Mouse (Mus musculus) T-helper 1 cell (primary cell): ENCODE data around the gene Lrch1.

Experiments
- in situ Hi-C: fragments of 300-600 bp; cut with MboI, MseI; formaldehyde crosslinking; loops from one replicate; pipeline ENCODE4 v1.15.1; 2025; ENCODE audit warnings: high pct_unique_total_duplicates

Lrch1 gene

GRCm38 (mm10) chr14:74855429-74855828, 92.2 kb downstream of the Lrch1 start:
- in situ Hi-C loops = no loop called here

DNA sequence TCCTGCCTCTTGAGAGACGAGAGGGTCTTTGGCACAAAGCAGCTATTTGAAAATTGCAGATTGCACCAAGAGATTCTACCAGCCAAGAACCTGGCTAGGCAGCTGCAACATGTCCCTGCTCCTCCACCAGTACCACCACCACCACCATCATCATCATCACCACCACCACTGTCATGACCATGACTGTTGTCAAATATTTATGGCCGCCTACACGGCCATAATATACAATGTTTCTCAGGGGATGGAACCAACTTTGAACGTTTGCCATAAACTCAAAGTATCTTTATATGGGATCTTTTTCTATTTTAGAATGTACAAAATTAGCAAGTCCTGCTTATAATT, 93.9 kb downstream of the Lrch1 start:
- in situ Hi-C loops = no loop called here

DNA sequence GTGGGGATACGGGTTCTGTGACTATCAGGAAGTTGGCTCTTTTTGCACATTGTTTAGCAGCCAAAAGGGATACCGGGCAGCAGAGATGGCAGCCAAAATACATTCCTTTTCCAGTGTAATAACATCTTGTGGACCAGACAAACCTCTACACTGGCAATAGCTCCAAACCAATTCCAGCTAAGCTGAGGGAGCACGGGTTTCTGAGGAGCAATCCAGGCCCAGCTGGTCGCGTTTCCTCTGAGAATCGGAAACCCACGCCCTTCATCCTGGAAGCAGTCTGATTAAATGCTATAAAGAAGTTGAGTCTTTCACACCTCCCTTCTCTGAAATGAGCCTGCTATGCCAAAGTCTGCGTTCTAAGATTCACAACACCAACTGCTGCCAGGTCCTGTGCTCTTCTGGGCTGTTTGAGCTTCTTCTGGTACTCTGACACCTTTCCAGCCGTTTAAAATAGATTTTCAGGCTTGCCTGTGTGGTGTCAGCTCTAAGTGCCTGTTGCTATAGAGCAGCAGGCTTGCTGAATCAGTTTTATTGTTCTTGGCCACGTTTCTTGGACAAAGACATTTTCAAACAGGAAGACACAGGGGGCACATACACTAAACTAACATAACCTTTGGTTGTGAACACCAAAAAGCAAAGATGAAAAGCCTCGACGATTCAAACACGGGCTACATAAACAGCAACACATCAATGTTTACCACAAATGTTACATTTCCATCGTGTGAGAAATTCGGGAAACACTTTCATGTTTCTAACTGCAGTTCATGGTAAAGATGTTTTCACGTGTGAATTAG, 94.5 kb downstream of the Lrch1 start:
- in situ Hi-C loops = no loop called here

- in situ Hi-C loops = no loop called here
Measured at GRCm38 (mm10) chr14:74851866-74852265, 95.8 kb downstream of the Lrch1 start.

GRCm38 (mm10) chr14:74849020-74849419, 98.7 kb downstream of the Lrch1 start:
- in situ Hi-C loops = loop anchor here (5.0 kb wide), 2 partner anchors 43 to 98 kb away; partner anchors contain the start of gene Lrch1

DNA sequence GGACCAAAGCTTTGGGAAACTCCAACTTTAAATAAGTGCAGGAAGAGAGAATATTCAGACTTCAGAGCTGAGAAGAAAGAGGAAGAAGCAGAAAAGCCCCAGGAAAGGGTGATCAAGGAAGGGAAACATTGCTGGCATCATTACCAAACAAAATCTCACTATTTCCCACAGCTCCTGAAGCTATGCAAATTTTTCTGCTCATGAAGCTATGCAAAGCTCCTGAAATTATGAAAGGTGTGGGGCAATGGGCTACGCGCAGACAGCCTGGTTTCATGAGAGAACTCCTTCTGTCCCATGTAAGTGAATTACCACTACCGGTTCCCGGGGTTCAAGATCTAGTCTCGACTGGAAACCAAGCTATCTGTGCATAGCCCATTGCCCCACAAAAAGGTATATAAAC, 99.5 kb downstream of the Lrch1 start:
- in situ Hi-C loops = loop anchor here (5.0 kb wide), 2 partner anchors 44 to 99 kb away; partner anchors contain the start of gene Lrch1

GRCm38 (mm10) chr14:74847311-74848133, 100.2 kb downstream of the Lrch1 start:
- in situ Hi-C loops = loop anchor here (5.0 kb wide), 2 partner anchors 45 to 100 kb away; partner anchors contain the start of gene Lrch1

DNA sequence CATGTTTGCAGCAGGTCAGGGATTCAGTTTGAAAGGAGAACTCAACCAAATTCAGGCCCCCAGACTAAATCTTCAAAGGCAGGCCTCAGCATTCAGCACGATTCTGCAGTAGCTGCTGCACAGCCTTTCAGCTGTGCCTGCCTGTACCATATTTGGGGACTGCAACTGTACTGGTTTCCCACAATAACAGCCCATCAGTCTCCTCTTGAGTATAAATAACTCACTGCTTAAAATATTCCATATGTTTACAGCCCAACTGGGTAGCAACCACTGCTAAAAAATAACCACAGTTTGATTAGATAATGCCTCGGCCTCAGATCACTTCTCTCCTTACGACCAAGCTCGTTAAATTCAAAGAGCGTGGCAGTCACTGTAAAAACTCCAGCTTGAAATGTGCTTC, 101.0 kb downstream of the Lrch1 start:
- in situ Hi-C loops = loop anchor here (5.0 kb wide), 2 partner anchors 46 to 101 kb away; partner anchors contain the start of gene Lrch1

DNA sequence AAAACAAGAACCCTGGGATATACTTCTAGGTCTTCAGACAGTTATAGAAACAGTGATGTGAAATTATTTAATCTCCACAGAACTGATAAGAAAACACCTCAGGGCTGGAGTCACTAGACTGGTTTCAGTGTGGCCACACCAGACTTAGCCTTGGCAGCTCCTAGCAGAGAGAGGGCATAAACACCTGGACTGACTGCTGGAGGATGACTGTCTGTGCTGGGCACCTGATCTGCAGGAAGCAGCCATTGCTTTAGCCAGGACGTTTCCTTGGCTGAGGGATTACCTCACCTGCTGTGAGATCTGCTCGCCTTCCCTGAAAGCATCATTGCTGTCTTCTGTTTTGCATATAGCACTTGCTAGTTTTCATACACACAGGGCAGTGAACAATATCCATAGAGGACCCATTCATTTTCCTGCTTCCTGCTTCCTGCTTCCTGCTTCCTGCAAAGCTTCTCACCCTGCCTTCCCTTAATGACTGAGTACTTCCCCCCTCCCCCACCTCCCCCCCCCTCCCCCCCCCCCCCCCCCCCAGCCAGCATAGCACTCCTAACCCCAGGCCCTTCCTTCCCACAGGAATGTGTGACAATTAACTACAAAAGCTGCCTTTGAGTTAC, 101.9 kb downstream of the Lrch1 start:
- in situ Hi-C loops = loop anchor here (5.0 kb wide), 2 partner anchors 47 to 102 kb away; partner anchors contain the start of gene Lrch1

- in situ Hi-C loops = no loop called here
Measured at GRCm38 (mm10) chr14:74841708-74842107, 106.0 kb downstream of the Lrch1 start.

DNA sequence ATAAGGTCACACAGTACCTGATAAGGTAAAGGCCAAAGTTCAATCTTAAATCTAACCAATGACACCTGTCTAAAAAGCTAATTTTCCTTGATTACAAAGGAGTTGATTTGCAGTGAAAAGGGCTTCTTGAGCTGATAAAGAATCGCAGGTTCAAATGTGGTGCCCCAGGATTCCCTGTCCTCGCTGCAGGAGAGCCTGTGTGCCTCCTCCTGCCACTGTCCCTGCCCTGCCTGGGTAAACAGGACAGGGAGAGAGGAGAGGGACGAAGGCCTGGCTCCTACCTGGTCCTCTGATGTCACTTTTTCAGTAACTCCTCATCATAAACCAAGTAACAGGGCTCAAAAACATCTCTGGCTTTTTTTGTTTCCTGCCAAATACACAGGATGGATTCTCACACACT, 106.4 kb downstream of the Lrch1 start:
- in situ Hi-C loops = no loop called here

GRCm38 (mm10) chr14:74840820-74841219, 106.9 kb downstream of the Lrch1 start:
- in situ Hi-C loops = no loop called here

GRCm38 (mm10) chr14:74840328-74840727, 107.3 kb downstream of the Lrch1 start:
- in situ Hi-C loops = no loop called here

- in situ Hi-C loops = no loop called here
Measured at GRCm38 (mm10) chr14:74838816-74839215, 108.9 kb downstream of the Lrch1 start.

DNA sequence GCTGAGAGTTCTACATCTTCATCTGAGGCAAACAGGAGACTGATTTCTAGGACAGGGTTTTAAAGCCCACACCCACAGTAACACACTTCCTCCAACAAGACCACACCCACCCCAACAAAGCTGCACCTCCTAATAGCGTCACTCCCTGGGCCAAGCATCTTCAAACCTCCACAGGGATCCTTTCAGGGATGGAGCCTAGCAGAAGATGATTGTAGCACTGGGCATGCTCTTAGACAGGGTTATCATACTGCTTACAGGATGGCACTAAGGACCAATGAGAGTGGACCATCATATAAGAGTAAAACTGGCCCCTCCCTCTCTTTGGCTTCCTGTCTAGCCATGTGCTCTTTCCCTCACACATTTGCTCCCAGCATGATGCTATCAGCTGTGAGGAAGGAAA, 112.7 kb downstream of the Lrch1 start:
- in situ Hi-C loops = no loop called here

DNA sequence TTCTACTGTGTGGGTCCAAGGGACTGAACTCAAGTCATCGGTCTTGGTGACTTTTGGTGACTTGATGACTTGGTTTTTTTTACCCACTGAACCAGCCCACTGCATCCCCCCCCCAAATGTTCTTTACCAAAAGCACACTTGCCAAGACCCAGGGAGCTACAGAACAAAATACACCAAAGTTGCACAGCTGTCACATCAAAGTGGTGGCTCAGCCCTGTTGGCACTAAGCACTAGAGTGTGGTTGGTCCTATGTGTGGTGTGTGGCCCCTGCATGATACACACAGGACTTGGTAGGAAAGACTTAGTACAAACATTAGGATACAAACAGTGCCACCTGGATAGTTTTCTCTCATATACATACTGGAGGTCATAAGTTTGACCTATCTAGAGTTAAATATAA, 113.5 kb downstream of the Lrch1 start:
- in situ Hi-C loops = no loop called here

- in situ Hi-C loops = no loop called here
Measured at GRCm38 (mm10) chr14:74831653-74832052, 116.0 kb downstream of the Lrch1 start.

- in situ Hi-C loops = no loop called here
Measured at GRCm38 (mm10) chr14:74831050-74831449, 116.6 kb downstream of the Lrch1 start.

DNA sequence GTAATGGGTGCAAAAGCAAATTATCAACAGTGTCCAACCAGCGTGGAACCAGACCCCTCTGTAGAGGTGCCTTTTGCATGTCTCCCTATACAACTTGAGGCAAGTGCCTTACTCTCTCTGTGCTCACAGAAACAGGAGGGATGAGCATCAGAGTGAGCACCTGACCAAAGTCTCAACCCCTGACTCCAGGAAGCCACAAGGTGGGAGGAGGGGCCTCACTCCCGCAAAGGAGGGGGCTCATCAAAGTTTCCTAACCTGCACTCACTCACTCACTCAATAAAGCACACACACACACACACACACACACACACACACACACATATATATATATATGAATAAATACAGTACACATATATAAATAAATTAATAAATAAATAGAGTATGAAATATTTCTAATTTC, 117.1 kb downstream of the Lrch1 start:
- in situ Hi-C loops = no loop called here

- in situ Hi-C loops = no loop called here
Measured at GRCm38 (mm10) chr14:74822757-74823680, 124.7 kb downstream of the Lrch1 start.

- in situ Hi-C loops = no loop called here
Measured at GRCm38 (mm10) chr14:74822048-74822447, 125.6 kb downstream of the Lrch1 start.
